Mouse (Mus musculus) neural tube, embryonic 15.5 days (tissue): Measurements from ENCODE around the gene Ccdc22. TPM values are rescaled to one million over a fixed set of nuclear protein-coding genes. Genes with fewer than 3 reads are reported as not detected.
A peak's percentile ranks its signal among the peaks of the same experiment; 100 is the strongest.

Experiments
- ATAC-seq: fragments of 200-750 bp; cut with Nextera tagmentation; 2 replicates; pipeline ENCODE4 v1.8.0; 2017; ENCODE audit warnings: mild to moderate bottlenecking, moderate TSS enrichment, moderate library complexity; ENCODE audit not compliant: low FRiP score
- H3K27ac ChIP-seq: fragments of 300-500 bp; sonication (generic); replicated peaks from 2 replicates; pipeline ENCODE4 v1.5.1; 2015; ENCODE audit warnings: mild to moderate bottlenecking, inconsistent platforms
- H3K27me3 ChIP-seq: fragments of 300-500 bp; sonication (generic); replicated peaks from 2 replicates; pipeline ENCODE4 v1.6.1; 2015; ENCODE audit warnings: inconsistent platforms
- H3K36me3 ChIP-seq: fragments of 300-500 bp; sonication (generic); 2 replicates; pipeline ENCODE4 v1.6.1; 2015; ENCODE audit warnings: inconsistent platforms
- H3K4me1 ChIP-seq: fragments of 300-500 bp; sonication (generic); 2 replicates; pipeline ENCODE4 v1.6.1; 2015; ENCODE audit warnings: inconsistent platforms
- H3K4me2 ChIP-seq: fragments of 300-500 bp; sonication (generic); 2 replicates; pipeline ENCODE4 v1.6.1; 2015; ENCODE audit warnings: inconsistent platforms, mild to moderate bottlenecking, moderate library complexity
- H3K4me3 ChIP-seq: fragments of 300-500 bp; sonication (generic); replicated peaks from 2 replicates; pipeline ENCODE4 v1.5.1; 2015; ENCODE audit warnings: mild to moderate bottlenecking, inconsistent platforms
- H3K9ac ChIP-seq: fragments of 300-500 bp; sonication (generic); replicated peaks from 2 replicates; pipeline ENCODE4 v1.6.1; 2015; ENCODE audit warnings: mild to moderate bottlenecking, inconsistent platforms
- H3K9me3 ChIP-seq: fragments of 300-500 bp; sonication (generic); replicated peaks from 2 replicates; pipeline ENCODE4 v1.6.1; 2016; ENCODE audit warnings: inconsistent platforms
- WGBS: fragments of 180-500 bp; shearing (Covaris S2); methylation state at CpG from one replicate; pipeline ENCODE4 v1.1.7; 2015; ENCODE audit warnings: mixed read lengths; 5-methylcytosine and 5-hydroxymethylcytosine counted together
- polyA plus RNA-seq: library from polyadenylated mRNA; unstranded; fragments of >200 nt; fragmentation: Nextera tagmentation; extraction: Ambion mirVana; gene quantifications from 2 replicates; pipeline ENCODE4 v1.2.1, GENCODE M21; 2015

Gene Ccdc22
- polyA plus RNA-seq, 1 experiment from 2014 or later = 28.4 TPM

DNA sequence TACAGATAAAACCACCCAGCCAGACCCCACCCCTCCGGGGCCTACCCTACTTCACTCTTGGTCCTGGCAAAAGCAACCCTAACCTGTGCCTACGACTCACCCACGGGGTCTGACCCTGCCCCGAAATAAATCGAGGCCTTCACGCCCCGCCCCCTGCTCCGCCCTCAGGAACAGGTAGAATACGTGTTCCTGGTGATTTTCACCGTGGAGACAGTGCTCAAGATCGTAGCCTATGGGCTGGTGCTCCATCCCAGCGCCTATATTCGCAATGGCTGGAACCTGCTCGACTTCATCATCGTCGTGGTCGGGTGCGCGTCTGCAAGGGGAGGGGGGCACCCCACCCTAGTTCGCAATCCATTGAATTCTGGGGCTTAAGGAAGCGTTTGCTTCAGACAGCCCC, 4.7 kb upstream of the Ccdc22 start:
- Histone ChIP-seq H3K4me2 (peak overlapping the region; percentile 72), H3K4me3 (peak overlapping the region; percentile 42), H3K9ac (peak overlapping the region; percentile 49), H3K4me1 (no peaks in the 10 kb centered on the region), H3K36me3 (no peaks in the 10 kb centered on the region), H3K27ac (peak overlapping the region; percentile 60), H3K9me3 (no peaks in the 10 kb centered on the region), H3K27me3 (no peaks in the 10 kb centered on the region)
- 34% methylated on average over 21 of the region's 21 CpGs for WGBS
- peak; percentile 60 for ATAC-seq

DNA sequence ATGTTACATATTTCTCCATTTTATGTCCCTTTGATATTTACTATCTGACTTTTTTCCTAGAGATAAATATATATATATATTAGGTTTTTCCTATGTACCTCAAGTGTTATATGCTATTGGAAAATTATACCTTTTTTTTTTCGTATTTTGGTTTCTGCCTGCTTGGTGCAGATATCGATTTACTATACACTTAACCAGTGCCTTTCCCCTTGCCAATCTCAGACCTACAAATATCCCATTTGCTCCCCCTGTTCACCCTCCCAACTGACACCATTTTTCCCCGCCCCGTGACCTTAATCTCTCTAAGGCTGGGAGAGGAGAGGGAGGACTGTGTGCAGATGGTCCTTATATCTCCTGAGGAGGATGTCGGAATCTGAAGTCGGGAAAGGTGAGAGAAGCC, 1.5 kb upstream of the Ccdc22 start, which contains the start of gene Cacna1f:
Gene Cacna1f (plus strand): TSS at position 301 of the 400 bp plus-strand sequence.
- H3K36me3 ChIP-seq = no peaks in the 10 kb centered on the region
- peaks cover 10% of the 10 kb centered on the region for H3K4me1 ChIP-seq
- 85% methylated on average over 6 of the region's 6 CpGs for WGBS
- no peak within 1 kb of the TSS for H3K4me2 ChIP-seq
- H3K9me3 ChIP-seq = no peaks in the 10 kb centered on the region
- H3K27ac ChIP-seq = no peak within 1 kb of the TSS
- no peak within 1 kb of the TSS for H3K9ac ChIP-seq
- H3K27me3 ChIP-seq = no peaks in the 10 kb centered on the region
- ATAC-seq = no peak
- H3K4me3 ChIP-seq = no peak within 1 kb of the TSS

DNA sequence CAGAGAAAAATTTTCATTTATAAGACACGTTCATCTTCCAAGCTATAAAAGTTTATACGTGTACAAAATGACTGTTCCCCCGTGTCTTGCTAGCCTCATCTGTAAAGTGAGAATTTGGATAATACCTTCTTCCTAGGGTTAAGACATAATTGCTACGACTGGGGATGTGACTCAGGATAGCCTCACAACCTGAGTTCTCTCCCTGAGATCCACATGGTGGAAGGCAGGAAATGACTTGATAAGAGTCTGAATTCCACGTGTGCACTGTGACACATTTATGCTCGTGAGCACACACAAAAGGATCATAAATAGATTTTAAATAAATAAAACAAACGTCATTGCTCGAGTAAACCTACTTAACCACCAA, 241 bp upstream of the Ccdc22 start:
- WGBS = 46% methylated on average over 8 of the region's 8 CpGs
- Histone ChIP-seq H3K27me3 (no peaks in the 10 kb centered on the region), H3K4me2 (0 out of 2 replicates have a peak overlapping the region, but pooled peaks have one; percentile 56), H3K4me1 (peaks cover 10% of the 10 kb centered on the region), H3K27ac (no peak overlapping the region), H3K4me3 (no peak overlapping the region), H3K36me3 (no peaks in the 10 kb centered on the region), H3K9ac (no peak overlapping the region), H3K9me3 (no peaks in the 10 kb centered on the region)
- ATAC-seq = no peak; the same call in 1 of the 2 replicates

DNA sequence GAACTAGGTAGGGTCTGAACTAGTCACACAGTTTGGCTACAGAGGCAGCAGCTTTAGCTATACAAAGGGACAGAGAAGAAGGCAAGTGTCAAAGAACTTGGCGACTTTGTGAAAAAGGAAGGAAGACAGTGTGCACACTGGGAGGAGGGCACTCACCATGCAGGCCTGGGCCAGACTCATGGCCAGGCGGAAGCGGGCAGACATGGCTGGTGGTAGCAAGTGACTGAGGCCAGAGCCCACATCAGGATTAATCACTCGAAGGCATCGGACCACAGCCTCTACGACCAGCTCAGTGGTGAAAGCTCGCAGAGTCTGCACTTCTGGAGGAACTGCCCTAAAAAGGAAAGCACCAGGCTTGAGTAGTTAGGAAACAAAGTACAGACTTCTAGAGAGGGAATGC, 1.3 kb downstream of the Ccdc22 start:
- Histone ChIP-seq H3K27ac (no peak overlapping the region), H3K4me2 (peak overlapping the region; percentile 56), H3K9me3 (no peaks in the 10 kb centered on the region), H3K4me1 (peaks cover 10% of the 10 kb centered on the region), H3K9ac (no peak overlapping the region), H3K27me3 (no peaks in the 10 kb centered on the region), H3K36me3 (0 out of 2 replicates have a peak, but pooled peaks cover 2% of the 10 kb centered on the region), H3K4me3 (0 out of 2 replicates have a peak overlapping the region, but pooled peaks have one; percentile 51)
- 94% methylated on average over 7 of the region's 7 CpGs for WGBS
- no peak for ATAC-seq

DNA sequence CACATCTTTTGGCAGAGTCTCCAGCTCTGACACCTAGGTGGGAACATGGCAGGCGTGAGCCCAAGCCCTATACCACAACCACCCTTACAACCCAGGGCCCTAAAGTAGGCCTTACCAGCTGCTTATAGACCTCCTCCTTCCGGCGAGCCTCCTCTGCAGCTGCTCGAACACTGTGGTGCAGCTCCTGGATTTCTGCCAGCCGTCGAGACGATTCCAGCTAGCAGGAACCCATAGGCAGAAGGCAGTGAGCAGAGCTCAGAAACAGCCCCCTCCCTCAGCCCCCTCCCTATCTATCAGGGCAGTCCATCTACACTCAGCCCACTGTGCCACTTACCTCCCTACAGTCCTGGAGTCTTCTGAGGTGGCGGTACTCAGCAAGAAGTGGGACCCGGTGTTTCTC, 9.9 kb downstream of the Ccdc22 start:
- Histone ChIP-seq H3K27me3 (no peaks in the 10 kb centered on the region), H3K4me2 (no peak overlapping the region), H3K9ac (no peak overlapping the region), H3K4me1 (no peaks in the 10 kb centered on the region), H3K9me3 (no peaks in the 10 kb centered on the region), H3K27ac (no peak overlapping the region), H3K4me3 (no peak overlapping the region), H3K36me3 (peaks cover 8% of the 10 kb centered on the region; the same call in 1 of the 2 replicates)
- ATAC-seq = no peak
- WGBS = 92% methylated on average over 9 of the region's 9 CpGs

DNA sequence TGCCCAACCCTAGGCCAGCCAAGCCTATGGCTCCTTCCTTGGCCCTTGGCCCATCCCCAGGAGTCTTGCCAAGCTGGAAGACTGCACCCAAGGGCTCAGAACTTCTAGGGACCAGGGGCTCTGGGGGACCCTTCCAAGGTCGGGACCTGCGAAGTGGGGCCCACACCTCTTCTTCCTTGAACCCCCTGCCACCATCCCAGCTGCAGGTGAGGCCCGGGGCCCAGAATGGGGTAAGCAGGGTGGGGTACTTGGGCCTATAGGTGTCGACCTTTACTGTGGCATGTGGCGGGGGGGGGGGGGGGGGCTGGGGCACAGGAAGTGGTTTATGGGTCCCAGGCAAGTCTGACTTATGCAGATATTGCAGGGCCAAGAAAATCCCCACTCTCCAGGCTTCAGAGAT, 19.0 kb downstream of the Ccdc22 start:
- Histone ChIP-seq H3K9ac (no peak overlapping the region), H3K36me3 (0 out of 2 replicates have a peak, but pooled peaks cover 4% of the 10 kb centered on the region), H3K4me3 (no peak overlapping the region), H3K4me1 (no peaks in the 10 kb centered on the region), H3K9me3 (no peaks in the 10 kb centered on the region), H3K27me3 (no peaks in the 10 kb centered on the region), H3K4me2 (no peak overlapping the region), H3K27ac (no peak overlapping the region)
- WGBS = 93% methylated on average over 4 of the region's 5 CpGs
- no peak for ATAC-seq

DNA sequence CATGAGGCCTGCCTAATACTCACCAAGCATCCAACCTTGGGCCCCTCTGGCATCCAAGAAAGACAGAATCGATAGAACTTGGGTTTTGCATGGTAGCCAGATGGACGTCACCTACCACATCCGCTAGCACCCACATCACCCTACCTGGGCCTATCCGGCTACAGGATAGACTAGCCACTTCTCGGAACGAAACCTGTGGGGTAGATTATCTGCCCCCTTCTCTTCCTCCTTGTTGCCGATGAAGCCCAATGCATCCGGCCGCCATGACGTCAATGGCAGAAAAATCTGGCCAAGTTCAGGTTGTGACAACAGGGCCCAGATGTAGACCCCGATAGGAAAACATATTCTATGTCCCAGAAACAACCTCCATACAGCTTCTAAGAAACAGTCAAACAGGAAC, 21.4 kb downstream of the Ccdc22 start:
- H3K9ac ChIP-seq = no peak overlapping the region
- H3K27me3 ChIP-seq = no peaks in the 10 kb centered on the region
- H3K4me2 ChIP-seq = no peak overlapping the region
- H3K27ac ChIP-seq = no peak overlapping the region
- no peaks in the 10 kb centered on the region for H3K4me1 ChIP-seq
- H3K4me3 ChIP-seq = no peak overlapping the region
- WGBS = 97% methylated on average over 11 of the region's 11 CpGs
- no peaks in the 10 kb centered on the region for H3K36me3 ChIP-seq
- ATAC-seq = no peak
- H3K9me3 ChIP-seq = no peaks in the 10 kb centered on the region

DNA sequence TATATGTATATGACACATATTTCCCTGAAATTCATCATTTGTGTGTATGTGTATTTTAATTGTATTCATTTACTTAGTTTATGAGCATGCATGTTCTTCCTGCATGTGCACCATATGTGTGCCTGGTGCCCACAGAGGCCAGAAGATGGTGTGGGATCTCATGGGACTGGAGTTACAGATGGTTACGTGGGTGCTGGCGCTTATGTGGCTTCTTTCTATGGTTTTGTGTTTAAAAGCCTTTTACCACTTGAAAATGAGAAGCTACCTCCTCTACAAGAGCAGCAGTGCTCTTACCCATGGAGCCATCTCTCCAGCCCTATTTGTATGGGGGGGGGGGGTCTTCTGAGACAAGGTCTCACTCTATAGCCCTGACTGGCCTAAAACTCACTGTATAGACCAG, 24.2 kb downstream of the Ccdc22 start:
- no peak for ATAC-seq
- WGBS = 92% methylated on average over 2 of the region's 2 CpGs
- H3K9me3 ChIP-seq = no peaks in the 10 kb centered on the region
- no peaks in the 10 kb centered on the region for H3K36me3 ChIP-seq
- no peak overlapping the region for H3K4me3 ChIP-seq
- no peaks in the 10 kb centered on the region for H3K4me1 ChIP-seq
- no peak overlapping the region for H3K27ac ChIP-seq
- no peak overlapping the region for H3K4me2 ChIP-seq
- no peaks in the 10 kb centered on the region for H3K27me3 ChIP-seq
- H3K9ac ChIP-seq = no peak overlapping the region

DNA sequence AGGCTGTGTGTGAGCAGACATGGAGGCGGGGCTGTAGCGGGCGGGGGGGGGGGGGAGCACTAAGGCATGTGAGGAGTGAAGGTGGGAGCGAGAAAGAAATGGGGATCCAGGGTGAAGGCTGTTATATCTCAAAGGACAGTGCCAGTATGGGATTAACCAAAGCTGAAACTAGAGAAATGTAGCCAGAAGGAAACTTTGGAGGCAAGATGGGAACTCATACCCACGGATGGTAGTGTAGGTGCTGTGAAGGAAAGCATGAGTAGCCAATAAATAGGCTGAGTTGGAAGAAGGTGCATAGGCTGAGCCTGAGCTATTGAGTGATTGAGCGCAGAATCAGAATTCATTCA, 30.5 kb downstream of the Ccdc22 start:
- ATAC-seq = peak; percentile 8; the same call in 1 of the 2 replicates
- Histone ChIP-seq H3K4me3 (peak overlapping the region; percentile 53), H3K27me3 (no peaks in the 10 kb centered on the region), H3K9ac (no peak overlapping the region), H3K4me1 (peaks cover 29% of the 10 kb centered on the region), H3K27ac (peak overlapping the region; percentile 94), H3K36me3 (no peaks in the 10 kb centered on the region), H3K9me3 (no peaks in the 10 kb centered on the region), H3K4me2 (peak overlapping the region; percentile 54)
- WGBS = 21% methylated on average over 5 of the region's 6 CpGs

DNA sequence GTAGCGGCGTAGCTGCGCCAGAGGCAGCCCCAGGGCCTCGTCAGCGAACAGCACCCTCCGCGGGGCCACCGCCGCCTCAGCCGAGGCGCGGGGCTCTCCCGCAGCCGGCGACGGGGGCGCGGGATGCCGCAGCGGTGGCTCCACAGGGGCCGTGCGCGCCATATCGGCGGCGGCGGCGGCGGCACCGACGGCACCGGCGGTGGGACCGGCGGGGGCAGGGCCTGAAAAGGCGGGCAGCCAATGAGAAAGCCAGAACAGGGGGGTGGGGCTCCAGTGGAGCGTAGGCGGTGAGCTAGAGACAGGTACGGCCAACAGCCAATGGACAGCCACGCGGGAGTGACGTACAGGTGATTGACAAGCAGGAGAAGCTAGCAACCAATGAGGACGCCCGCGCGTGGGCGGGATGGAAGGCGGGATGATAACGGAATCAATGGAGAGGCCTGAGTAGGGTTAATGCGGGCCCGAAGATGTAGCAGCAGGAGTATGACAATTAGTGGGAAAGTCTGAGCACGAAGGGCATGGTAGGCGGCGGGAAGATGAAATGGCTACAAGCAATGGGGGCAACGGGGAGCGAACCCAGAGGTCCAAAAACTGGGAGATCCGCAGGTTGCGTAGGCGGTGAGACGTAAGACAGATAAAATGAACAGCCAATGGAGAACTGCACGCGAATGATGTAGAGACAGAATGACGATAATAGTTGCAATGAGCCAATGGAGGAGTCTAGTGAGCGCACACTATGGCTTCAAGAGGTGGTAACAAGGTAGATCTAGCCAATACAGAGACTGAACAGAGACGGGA, 31.0 kb downstream of the Ccdc22 start, which contains the start of gene Ppp1r3f:
Gene Ppp1r3f (minus strand): TSS at position 197 of the 798 bp plus-strand sequence.
- Histone ChIP-seq H3K9ac (peak within 1 kb of the TSS; percentile 65), H3K27me3 (no peaks in the 10 kb centered on the region), H3K4me3 (peak within 1 kb of the TSS; percentile 53), H3K27ac (peak within 1 kb of the TSS; percentile 94), H3K9me3 (no peaks in the 10 kb centered on the region), H3K4me2 (peak within 1 kb of the TSS; percentile 65), H3K4me1 (peaks cover 30% of the 10 kb centered on the region), H3K36me3 (no peaks in the 10 kb centered on the region)
- WGBS = 20% methylated on average over 60 of the region's 65 CpGs
- ATAC-seq = peak; percentile 97

DNA sequence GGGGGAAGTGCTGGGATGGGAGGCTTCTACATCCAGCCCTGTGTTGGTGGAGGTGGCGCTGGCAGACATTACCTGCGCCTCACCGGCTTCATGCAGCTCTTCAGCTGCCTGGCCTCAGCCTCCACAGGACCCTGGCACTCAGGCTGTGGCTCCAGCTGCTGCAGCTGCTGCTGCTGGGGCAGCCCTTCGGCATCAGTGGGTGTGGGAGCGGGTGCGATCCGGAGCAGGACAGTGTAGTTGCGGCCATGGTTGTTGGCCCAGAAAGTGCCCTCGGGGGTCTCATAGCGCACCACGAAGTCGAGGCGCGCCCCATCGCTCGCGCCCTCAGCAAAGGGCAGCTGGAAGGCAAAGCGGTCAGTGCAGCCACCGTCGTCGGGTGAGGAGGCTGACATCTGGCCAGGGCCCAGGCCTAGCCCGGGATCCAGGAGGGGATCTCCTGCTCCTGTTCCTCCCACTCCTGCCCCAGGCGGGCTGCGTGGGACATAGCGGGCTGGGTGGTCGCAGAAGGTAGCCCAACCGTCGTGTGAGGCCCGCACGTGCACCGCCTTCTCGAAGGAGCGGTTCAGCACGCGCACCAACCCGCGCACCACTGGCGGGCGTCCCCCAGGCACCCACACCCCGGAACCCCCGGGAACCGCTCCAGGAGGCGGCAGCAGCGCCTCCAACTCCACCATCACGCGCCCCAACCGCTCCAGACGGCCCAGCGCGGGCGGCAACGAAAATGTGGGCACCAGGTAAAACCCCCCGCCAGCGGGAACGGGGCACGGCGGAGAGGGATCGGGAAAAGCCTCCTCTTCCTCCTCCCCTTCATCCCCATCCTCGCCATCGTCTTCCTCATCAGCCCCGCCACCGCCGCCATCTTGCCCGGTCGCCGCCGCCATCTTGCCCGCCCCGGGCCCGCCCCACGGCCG, 31.9 kb downstream of the Ccdc22 start, which contains the start of gene Foxp3:
Gene Foxp3 (plus strand): TSS at position 469 of the 911 bp plus-strand sequence.
- Histone ChIP-seq H3K4me2 (peak within 1 kb of the TSS; percentile 65), H3K4me3 (peak within 1 kb of the TSS; percentile 53), H3K4me1 (peaks cover 30% of the 10 kb centered on the region), H3K36me3 (no peaks in the 10 kb centered on the region), H3K9me3 (no peaks in the 10 kb centered on the region), H3K27me3 (no peaks in the 10 kb centered on the region), H3K27ac (peak within 1 kb of the TSS; percentile 94), H3K9ac (peak within 1 kb of the TSS; percentile 65)
- ATAC-seq = peak; percentile 5; the same call in 1 of the 2 replicates
- 24% methylated on average over 65 of the region's 72 CpGs for WGBS
